Mouse (Mus musculus) C2C12 (cell line): Measurements from ENCODE around the gene Tas2r137.

Experiments
- CEBPB ChIP-seq: IDR thresholded peaks from one replicate; pipeline ENCODE4 v1.6.1; 2011; ENCODE audit warnings: low read depth, mild to moderate bottlenecking, control low read depth, moderate library complexity
- CTCF ChIP-seq: IDR thresholded peaks from one replicate; pipeline ENCODE4 v1.5.1; 2011; ENCODE audit not compliant: control insufficient read depth, insufficient read depth, insufficient read length
- MAX ChIP-seq: IDR thresholded peaks from one replicate; pipeline ENCODE4 v1.6.1; 2011; ENCODE audit warnings: mild to moderate bottlenecking, control low read depth

GRCm38 (mm10) chr6:40465710-40466109 lies 25.3 kb upstream of the Tas2r137 start:
- TF ChIP-seq CTCF (no peak), CEBPB (no peak), MAX (no peak)
